Mouse (Mus musculus) intestine, embryonic 14.5 days (tissue): Measurements from ENCODE around the gene Palb2. TPM values are rescaled to one million over a fixed set of nuclear protein-coding genes. Genes with fewer than 3 reads are reported as not detected.
A peak's percentile ranks its signal among the peaks of the same experiment; 100 is the strongest.

Source experiments
- ATAC-seq: fragments of 200-750 bp; cut with Nextera tagmentation; replicated peaks from 2 replicates; pipeline ENCODE4 v1.8.0; 2017; ENCODE audit warnings: low read depth, moderate number of reproducible peaks, moderate TSS enrichment, moderate library complexity; ENCODE audit not compliant: low FRiP score, low TSS enrichment
- DNase-seq: peaks from one replicate; pipeline ENCODE4 v3.0.0-alpha.2; 2018; ENCODE audit warnings: low spot score
- H3K27ac ChIP-seq: fragments of 300-500 bp; sonication (generic); 2 replicates; pipeline ENCODE4 v1.5.1; 2014; ENCODE audit warnings: low read depth, mild to moderate bottlenecking, control low read depth
- H3K27me3 ChIP-seq: fragments of 300-500 bp; sonication (generic); replicated peaks from 2 replicates; pipeline ENCODE4 v1.6.1; 2014; ENCODE audit warnings: low read length, control low read depth; ENCODE audit not compliant: control insufficient read depth, insufficient read depth
- H3K36me3 ChIP-seq: fragments of 300-500 bp; sonication (generic); 2 replicates; pipeline ENCODE4 v1.6.1; 2014; ENCODE audit warnings: low read length, control low read depth; ENCODE audit not compliant: control insufficient read depth, insufficient read depth
- H3K4me1 ChIP-seq: fragments of 300-500 bp; sonication (generic); replicated peaks from 2 replicates; pipeline ENCODE4 v1.6.1; 2014; ENCODE audit warnings: low read length, control low read depth, mixed read lengths; ENCODE audit not compliant: control insufficient read depth, insufficient read depth
- H3K4me2 ChIP-seq: fragments of 300-500 bp; sonication (generic); 2 replicates; pipeline ENCODE4 v1.6.1; 2014; ENCODE audit warnings: low read length
- H3K4me3 ChIP-seq: fragments of 300-500 bp; sonication (generic); 2 replicates; pipeline ENCODE4 v1.5.1; 2014; ENCODE audit warnings: low read depth, low read length, control low read depth, mixed read lengths
- H3K9ac ChIP-seq: fragments of 300-500 bp; sonication (generic); 2 replicates; pipeline ENCODE4 v1.6.1; 2014; ENCODE audit warnings: mild to moderate bottlenecking, low read length
- H3K9me3 ChIP-seq: fragments of 300-500 bp; sonication (generic); 2 replicates; pipeline ENCODE4 v1.6.1; 2016; ENCODE audit warnings: low read length, control low read depth; ENCODE audit not compliant: control insufficient read depth
- WGBS: fragments of 180-500 bp; shearing (Covaris S2); extraction: QIAGEN DNeasy Blood & Tissue Kit; methylation state at CpG from one replicate; pipeline ENCODE4 v1.1.7; 2014; 5-methylcytosine and 5-hydroxymethylcytosine counted together
- polyA plus RNA-seq: library from polyadenylated mRNA; unstranded; fragments of >200 nt; fragmentation: Nextera tagmentation; extraction: Ambion mirVana; gene quantifications from 2 replicates; pipeline ENCODE4 v1.2.1, GENCODE M21; 2014

Palb2 gene
- polyA plus RNA-seq = 16.7 and 19.5 TPM in 2 replicates

DNA sequence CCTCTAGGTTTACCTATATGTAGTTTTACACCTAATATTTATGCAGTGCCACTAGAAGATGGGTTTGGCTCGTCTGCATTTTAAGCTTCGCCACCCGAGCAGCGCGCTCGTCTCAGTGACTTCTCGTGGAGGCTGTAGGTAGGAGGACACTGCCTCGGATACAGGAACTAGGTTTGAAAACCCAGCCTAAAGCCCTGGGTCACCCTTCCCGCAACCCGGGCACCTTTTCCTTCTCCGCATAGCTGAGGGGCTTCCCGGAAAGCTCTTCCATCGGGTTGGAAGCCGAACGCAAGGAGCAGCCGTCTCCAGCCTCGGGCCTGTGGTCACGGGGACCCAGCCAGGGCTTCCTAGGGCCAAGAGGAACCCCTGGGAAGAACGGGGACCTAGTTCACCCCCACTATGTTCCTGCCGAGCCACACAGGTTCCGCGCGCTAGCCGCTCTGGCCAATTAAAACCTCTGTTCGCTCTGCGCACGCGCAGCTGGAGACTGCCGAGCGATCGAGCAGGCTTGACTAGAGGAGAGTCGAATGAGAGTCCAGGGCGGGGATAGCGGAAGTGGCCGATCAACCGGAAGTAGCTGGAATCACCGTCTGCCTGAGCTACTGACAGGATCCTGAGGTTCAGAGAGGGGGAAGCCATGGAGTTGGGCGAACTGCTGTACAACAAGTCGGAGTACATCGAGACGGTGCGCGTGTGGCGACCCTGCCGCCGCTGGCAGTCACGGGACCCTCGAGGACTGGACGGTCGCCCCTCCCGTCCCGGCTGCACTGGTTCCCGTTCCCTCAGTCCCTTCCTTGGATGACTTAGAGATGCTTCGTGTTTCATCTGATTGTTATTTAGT is at the start of gene Palb2, which contains the start of gene Dctn5:
Palb2 (minus strand) TSS at position 489 of the 841 bp plus-strand sequence.
Dctn5 (plus strand) TSS at position 545 of the 841 bp plus-strand sequence.
- Histone ChIP-seq H3K27ac (peak within 1 kb of the TSS; percentile 51; the same call in 1 of the 2 replicates), H3K9me3 (no peaks in the 10 kb centered on the region), H3K4me2 (peak within 1 kb of the TSS; percentile 87), H3K9ac (peak within 1 kb of the TSS; percentile 90), H3K36me3 (peaks cover 51% of the 10 kb centered on the region), H3K4me1 (peaks cover 13% of the 10 kb centered on the region; the same call in 1 of the 2 replicates), H3K27me3 (no peaks in the 10 kb centered on the region), H3K4me3 (peak within 1 kb of the TSS; percentile 87)
- WGBS = under 1% methylated on average over 54 of the region's 54 CpGs
- peak; percentile 96 for ATAC-seq
- peak; percentile 99 for DNase-seq

DNA sequence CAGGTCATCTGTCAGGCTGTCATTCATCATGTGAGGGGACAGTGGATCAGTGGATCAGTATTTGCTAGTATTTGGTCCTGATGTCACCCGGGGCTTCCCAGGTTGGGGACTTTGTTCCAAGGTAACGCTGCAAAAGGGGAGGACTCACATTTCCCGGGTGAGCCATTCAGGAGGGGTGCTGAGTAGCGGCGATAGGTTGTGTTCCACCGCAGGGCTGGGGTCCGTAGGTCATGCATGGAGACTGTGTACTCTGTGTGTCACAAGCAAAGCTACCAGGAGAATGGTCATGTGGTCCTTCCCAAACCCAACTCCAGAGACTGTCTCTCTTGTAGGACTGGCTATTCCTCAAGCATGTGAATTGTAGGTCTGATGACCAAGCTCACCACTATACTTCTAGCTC is 47.9 kb upstream of the Palb2 start:
- H3K4me3 ChIP-seq = no peak overlapping the region
- no peak overlapping the region for H3K9ac ChIP-seq
- no peaks in the 10 kb centered on the region for H3K27me3 ChIP-seq
- no peak overlapping the region for H3K27ac ChIP-seq
- no peak for ATAC-seq
- no peak overlapping the region for H3K4me2 ChIP-seq
- DNase-seq = no peak
- WGBS = 91% methylated on average over 7 of the region's 7 CpGs
- no peaks in the 10 kb centered on the region for H3K36me3 ChIP-seq
- H3K9me3 ChIP-seq = no peaks in the 10 kb centered on the region
- H3K4me1 ChIP-seq = no peaks in the 10 kb centered on the region

DNA sequence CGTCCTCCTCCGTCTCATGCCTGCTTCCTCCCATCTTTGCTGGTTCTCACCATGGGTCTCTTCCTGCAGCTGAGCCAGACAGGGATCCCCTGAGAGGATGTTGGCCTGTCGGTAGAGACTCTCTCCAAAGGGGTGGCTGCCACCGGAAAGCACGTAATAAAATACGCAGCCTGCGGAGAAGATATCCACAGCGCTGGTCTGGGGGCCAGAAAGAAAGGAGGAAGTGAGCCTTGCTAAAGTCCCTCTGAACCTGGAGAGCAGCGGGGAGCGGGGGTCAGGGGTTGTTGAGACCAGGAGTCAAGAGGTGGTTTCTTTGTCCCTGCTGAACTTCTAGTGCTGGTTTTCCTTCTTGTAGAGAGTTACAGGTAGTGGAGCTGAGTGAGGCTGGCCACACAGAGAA is 38.8 kb upstream of the Palb2 start:
- Histone ChIP-seq H3K36me3 (peaks cover 41% of the 10 kb centered on the region), H3K27me3 (no peaks in the 10 kb centered on the region), H3K4me2 (no peak overlapping the region), H3K9me3 (no peaks in the 10 kb centered on the region), H3K27ac (no peak overlapping the region), H3K4me3 (no peak overlapping the region), H3K4me1 (no peaks in the 10 kb centered on the region), H3K9ac (no peak overlapping the region)
- no peak for DNase-seq
- ATAC-seq = no peak
- 67% methylated on average over 10 of the region's 10 CpGs for WGBS

- DNase-seq (no peak), ATAC-seq (no peak)
- 79% methylated on average over 6 of the region's 6 CpGs for WGBS
- Histone ChIP-seq H3K9me3 (no peaks in the 10 kb centered on the region), H3K9ac (no peak overlapping the region), H3K36me3 (peaks cover 50% of the 10 kb centered on the region), H3K4me2 (no peak overlapping the region), H3K4me1 (no peaks in the 10 kb centered on the region), H3K27ac (no peak overlapping the region), H3K27me3 (no peaks in the 10 kb centered on the region), H3K4me3 (no peak overlapping the region)
Observed at GRCm38 (mm10) chr7:122170705-122171104, 37.9 kb upstream of the Palb2 start.

DNA sequence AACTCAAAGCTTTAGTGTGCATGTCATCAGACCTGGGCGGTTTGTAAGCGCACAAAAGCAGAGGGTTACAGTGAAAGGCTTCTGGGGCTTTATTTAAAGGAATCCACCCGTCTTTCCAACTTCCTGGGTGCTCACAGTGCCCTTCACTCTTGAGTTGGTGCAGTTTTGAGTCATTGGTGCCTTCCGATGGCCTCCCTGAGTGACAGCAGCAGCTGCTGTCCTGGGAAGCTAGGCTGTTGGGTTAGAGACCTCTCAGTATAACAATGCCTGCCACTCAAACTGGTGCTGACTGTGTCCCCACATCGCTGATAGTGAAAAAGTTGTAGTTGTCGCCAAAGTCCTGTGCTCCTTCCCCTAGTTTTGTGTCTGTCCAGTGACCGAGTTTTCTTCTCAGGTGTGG is 34.4 kb upstream of the Palb2 start:
- 91% methylated on average over 7 of the region's 7 CpGs for WGBS

GRCm38 (mm10) chr7:122163766-122164165 is 31.0 kb upstream of the Palb2 start:
- no peak for ATAC-seq
- peaks cover 61% of the 10 kb centered on the region for H3K36me3 ChIP-seq
- 94% methylated on average over 8 of the region's 8 CpGs for WGBS

More for the DNA sequence above, 34.4 kb upstream of the Palb2 start:
- no peak overlapping the region for H3K9ac ChIP-seq
- H3K4me3 ChIP-seq = no peak overlapping the region
- no peak overlapping the region for H3K4me2 ChIP-seq
- H3K9me3 ChIP-seq = no peaks in the 10 kb centered on the region
- H3K27me3 ChIP-seq = no peaks in the 10 kb centered on the region
- DNase-seq = no peak
- H3K36me3 ChIP-seq = peaks cover 79% of the 10 kb centered on the region
- H3K27ac ChIP-seq = no peak overlapping the region
- no peaks in the 10 kb centered on the region for H3K4me1 ChIP-seq
- ATAC-seq = no peak

GRCm38 (mm10) chr7:122160037-122160436 is 27.3 kb upstream of the Palb2 start:
- Histone ChIP-seq H3K4me2 (peak overlapping the region; percentile 89), H3K9me3 (no peaks in the 10 kb centered on the region), H3K27me3 (no peaks in the 10 kb centered on the region), H3K9ac (peak overlapping the region; percentile 65), H3K27ac (peak overlapping the region; percentile 79; the same call in 1 of the 2 replicates), H3K4me1 (peaks cover 31% of the 10 kb centered on the region), H3K36me3 (peaks cover 27% of the 10 kb centered on the region), H3K4me3 (peak overlapping the region; percentile 78)
- peak; percentile 53 for DNase-seq
- WGBS = under 1% methylated on average over 12 of the region's 12 CpGs
- ATAC-seq = no peak

More at GRCm38 (mm10) chr7:122163766-122164165, 31.0 kb upstream of the Palb2 start:
- H3K4me3 ChIP-seq = no peak overlapping the region
- H3K9ac ChIP-seq = no peak overlapping the region
- H3K27ac ChIP-seq = no peak overlapping the region
- DNase-seq = no peak
- H3K4me1 ChIP-seq = peaks cover 18% of the 10 kb centered on the region
- no peaks in the 10 kb centered on the region for H3K27me3 ChIP-seq
- no peak overlapping the region for H3K4me2 ChIP-seq
- H3K9me3 ChIP-seq = no peaks in the 10 kb centered on the region

- Histone ChIP-seq H3K27ac (peak within 1 kb of the TSS; percentile 79; the same call in 1 of the 2 replicates), H3K4me3 (peak within 1 kb of the TSS; percentile 78), H3K27me3 (no peaks in the 10 kb centered on the region), H3K36me3 (peaks cover 19% of the 10 kb centered on the region), H3K9ac (peak within 1 kb of the TSS; percentile 65), H3K9me3 (no peaks in the 10 kb centered on the region), H3K4me1 (peaks cover 31% of the 10 kb centered on the region), H3K4me2 (peak within 1 kb of the TSS; percentile 89)
- peak; percentile 94 for ATAC-seq
- WGBS = under 1% methylated on average over 63 of the region's 63 CpGs
- DNase-seq = peak; percentile 93
Observed at GRCm38 (mm10) chr7:122158915-122159902, 26.4 kb upstream of the Palb2 start, which contains the start of gene Plk1. Gene Plk1, plus strand, starts transcription at chr7:122159439.
